In the genomic region with DNA sequence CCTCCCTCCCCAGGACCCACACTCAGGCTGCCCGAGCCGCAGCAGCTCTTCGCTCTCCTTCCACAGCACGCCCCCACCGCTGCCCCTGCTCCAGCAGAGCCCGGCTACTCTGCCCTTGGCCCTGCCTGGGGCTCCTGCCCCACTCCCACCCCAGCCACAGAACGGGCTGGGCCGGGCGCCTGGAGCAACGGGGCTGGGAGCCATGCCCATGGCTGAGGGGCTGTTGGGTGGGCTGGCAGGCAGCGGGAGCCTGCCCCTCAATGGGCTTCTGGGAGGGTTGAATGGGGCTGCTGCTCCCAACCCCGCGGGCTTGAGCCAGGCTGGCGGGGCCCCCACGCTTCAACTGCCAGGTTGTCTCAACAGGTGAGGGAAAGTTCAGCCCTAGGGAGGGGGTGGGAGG, we compare ENCODE assay signal across 24 mouse cellular contexts. TPM values are rescaled to one million over a fixed set of nuclear protein-coding genes. Genes with fewer than 3 reads are reported as not detected.
DNase-seq lines count a peak whose midpoint lies in the region; ATAC-seq lines count a peak whose summit lies in the region.
"Had no signal": no experiment of that assay in that cellular context is flagged by ENCODE, and none has a peak within 500 bp of the region (broad histone marks: within the 10 kb centered on the region; RNA-seq: fewer than 3 reads in every experiment).

No protein-coding gene starts in this region.

- H3K27ac ChIP-seq in forebrain, embryonic 10.5 days = peak overlapping the region; percentile 76
- H3K27ac ChIP-seq in forebrain, embryonic 11.5 days (ENCODE audit: low read depth, low read length) = no peak overlapping the region
- no peak overlapping the region for H3K27ac ChIP-seq in lung, embryonic 16.5 days (ENCODE audit: low read length)
- no peak overlapping the region for H3K27ac ChIP-seq in ES-E14 (ENCODE audit: insufficient read depth, low read depth, low read length, poor library complexity, severe bottlenecking)
- no peak overlapping the region for H3K27ac ChIP-seq in forebrain, embryonic 16.5 days (ENCODE audit: low read length)
- H3K27ac ChIP-seq: embryonic facial prominence, embryonic 12.5 days; heart, adult 2 months had no signal

- no peak overlapping the region for H3K4me2 ChIP-seq in forebrain, embryonic 11.5 days (ENCODE audit: low read depth, low read length, severe bottlenecking)
- H3K4me2 ChIP-seq in lung, embryonic 16.5 days (ENCODE audit: low read depth, low read length) = no peak overlapping the region
- no peak overlapping the region for H3K4me2 ChIP-seq in forebrain, embryonic 16.5 days (ENCODE audit: low read length)
- H3K4me2 ChIP-seq: embryonic facial prominence, embryonic 12.5 days had no signal

- H3K4me3 ChIP-seq in forebrain, embryonic 10.5 days = peak overlapping the region; percentile 19; the same call in 1 of the 2 replicates
- H3K4me3 ChIP-seq in forebrain, embryonic 11.5 days (ENCODE audit: low read depth, low read length) = no peak overlapping the region
- H3K4me3 ChIP-seq in lung, embryonic 16.5 days (ENCODE audit: low read length) = no peak overlapping the region
- H3K4me3 ChIP-seq in ES-E14 (ENCODE audit: insufficient read depth in 1 of 2, low read depth in 1 of 2, low read length in 2 of 2, poor library complexity in 1 of 2, severe bottlenecking in 1 of 2) = peak overlapping the region in 1 of 2 experiments; percentile 37; a peak in 1 of 4 replicates
- no peak overlapping the region for H3K4me3 ChIP-seq in forebrain, embryonic 16.5 days (replicated peaks; ENCODE audit: low read length)
- H3K4me3 ChIP-seq: embryonic facial prominence, embryonic 12.5 days; erythroblast, embryonic 14.5 days; heart, adult 2 months; megakaryocyte, embryonic 14.5 days; myocyte had no signal

- ATAC-seq in forebrain, embryonic 11.5 days (replicated peaks; ENCODE audit: low FRiP score) = no peak
- no peak for ATAC-seq in lung, embryonic 16.5 days (ENCODE audit: low read depth)
- peak; percentile 30 for ATAC-seq in forebrain, embryonic 16.5 days

- no peak overlapping the region for H3K9ac ChIP-seq in forebrain, embryonic 11.5 days (ENCODE audit: low read length)
- 0 out of 2 replicates have a peak overlapping the region, but pooled peaks have one; percentile 37 for H3K9ac ChIP-seq in lung, embryonic 16.5 days (ENCODE audit: low read length)
- peak overlapping the region; percentile 1; the same call in 1 of the 2 replicates for H3K9ac ChIP-seq in ES-E14 (ENCODE audit: insufficient read depth, low read depth, low read length, poor library complexity, severe bottlenecking)
- no peak overlapping the region for H3K9ac ChIP-seq in forebrain, embryonic 16.5 days (replicated peaks; ENCODE audit: low read depth, low read length)
- H3K9ac ChIP-seq: embryonic facial prominence, embryonic 12.5 days had no signal

- H3K27me3 ChIP-seq in forebrain, embryonic 10.5 days (ENCODE audit: poor library complexity, severe bottlenecking) = peaks cover 14% of the 10 kb centered on the region; the same call in 1 of the 2 replicates
- no peaks in the 10 kb centered on the region for H3K27me3 ChIP-seq in forebrain, embryonic 11.5 days (ENCODE audit: control insufficient read depth, insufficient read depth, low read length)
- no peaks in the 10 kb centered on the region for H3K27me3 ChIP-seq in lung, embryonic 16.5 days (ENCODE audit: control insufficient read depth, insufficient read depth, low read depth, low read length)
- no peaks in the 10 kb centered on the region for H3K27me3 ChIP-seq in forebrain, embryonic 16.5 days (replicated peaks; ENCODE audit: control insufficient read depth, insufficient read depth, low read length)
- H3K27me3 ChIP-seq: embryonic facial prominence, embryonic 12.5 days had no signal

- intact Hi-C loops in left cerebral cortex, postnatal 10 days (cut with DNase I) = no loop called here

- 72% methylated on average over 15 of the region's 15 CpGs for WGBS in forebrain, embryonic 10.5 days
- WGBS in forebrain, embryonic 11.5 days = 71% methylated on average over 13 of the region's 15 CpGs
- WGBS in lung, embryonic 16.5 days = 80% methylated on average over 15 of the region's 15 CpGs
- 46% methylated on average over 15 of the region's 15 CpGs for WGBS in forebrain, embryonic 16.5 days

- in situ Hi-C loops in ES-E14 (cut with MboI; ENCODE audit: low sequenced_read_pairs in 2 of 2, unreplicated experiment in 2 of 2) = no loop called here

- no peaks in the 10 kb centered on the region for H3K9me3 ChIP-seq in forebrain, embryonic 10.5 days
- H3K9me3 ChIP-seq in forebrain, embryonic 11.5 days (ENCODE audit: control insufficient read depth, low read length) = no peaks in the 10 kb centered on the region
- H3K9me3 ChIP-seq in lung, embryonic 16.5 days (ENCODE audit: control insufficient read depth, low read length) = no peaks in the 10 kb centered on the region
- no peaks in the 10 kb centered on the region for H3K9me3 ChIP-seq in ES-E14 (ENCODE audit: control insufficient read depth, insufficient read depth, low read depth, low read length)
- no peaks in the 10 kb centered on the region for H3K9me3 ChIP-seq in forebrain, embryonic 16.5 days (ENCODE audit: control insufficient read depth, low read length)
- H3K9me3 ChIP-seq: embryonic facial prominence, embryonic 12.5 days; megakaryocyte, embryonic 14.5 days had no signal

- no peak for DNase-seq in forebrain, embryonic 10.5 days (ENCODE audit: extremely low spot score, low spot score)
- DNase-seq in forebrain, embryonic 11.5 days (ENCODE audit: low spot score) = no peak
- no peak for DNase-seq in lung, postnatal 10 days
- no peak for DNase-seq in ES-E14 (ENCODE audit: low read depth, low spot score)
- no peak for DNase-seq in T-cell, adult 2 months (ENCODE audit: low spot score)
- no peak for DNase-seq in left cerebral cortex, postnatal 10 days (ENCODE audit: extremely low spot score in 1 of 2, low spot score in 2 of 2)
- DNase-seq: cerebellum, adult 9-10 months; gastrocnemius, postnatal 14 days; heart, adult 2 months; heart, postnatal 10 days; kidney, adult 11 months; liver; lung, postnatal 14 days; right cerebral cortex, postnatal 14 days; spleen, adult 18-20 months; thymus, postnatal 36 days had no signal

- peaks cover 97% of the 10 kb centered on the region for H3K36me3 ChIP-seq in forebrain, embryonic 10.5 days (replicated peaks)
- peaks cover 14% of the 10 kb centered on the region for H3K36me3 ChIP-seq in forebrain, embryonic 11.5 days (ENCODE audit: control insufficient read depth, insufficient read depth, low read length)
- H3K36me3 ChIP-seq in lung, embryonic 16.5 days (ENCODE audit: control insufficient read depth, insufficient read depth, low read length) = peaks cover 40% of the 10 kb centered on the region
- H3K36me3 ChIP-seq in ES-E14 (ENCODE audit: control insufficient read depth, insufficient read depth, low read length, poor library complexity, severe bottlenecking) = peaks cover 92% of the 10 kb centered on the region
- H3K36me3 ChIP-seq in forebrain, embryonic 16.5 days (ENCODE audit: control insufficient read depth, insufficient read depth) = peaks cover 22% of the 10 kb centered on the region

- peaks cover 44% of the 10 kb centered on the region for H3K4me1 ChIP-seq in forebrain, embryonic 10.5 days
- H3K4me1 ChIP-seq in forebrain, embryonic 11.5 days (replicated peaks; ENCODE audit: control insufficient read depth, insufficient read depth, low read length) = peaks cover 17% of the 10 kb centered on the region
- peaks cover 26% of the 10 kb centered on the region for H3K4me1 ChIP-seq in lung, embryonic 16.5 days (replicated peaks; ENCODE audit: control insufficient read depth, insufficient read depth, low read length)
- H3K4me1 ChIP-seq in ES-E14 (ENCODE audit: control insufficient read depth in 2 of 2, insufficient read depth in 2 of 2, low read length in 2 of 2, poor library complexity in 1 of 2) = peaks cover 12 to 49% of the 10 kb centered on the region in 2 experiments
- peaks cover 24% of the 10 kb centered on the region for H3K4me1 ChIP-seq in forebrain, embryonic 16.5 days (replicated peaks; ENCODE audit: control insufficient read depth, insufficient read depth, low read length)
- H3K4me1 ChIP-seq: megakaryocyte, embryonic 14.5 days had no signal

RNA-seq across cellular contexts. Expression of gene Cisd3, which starts 7.3 kb away (rescaled TPM):
- 17.0 and 21.7 TPM in 2 replicates for polyA plus RNA-seq in forebrain, embryonic 10.5 days (2016; fragmentation: Nextera tagmentation; extraction: Ambion mirVana)
- 13.5 and 14.0 TPM in 2 replicates for polyA plus RNA-seq in forebrain, embryonic 11.5 days (2014; fragmentation: Nextera tagmentation; extraction: Ambion mirVana)
- polyA plus RNA-seq in lung, embryonic 16.5 days (2015; fragmentation: Nextera tagmentation; extraction: Ambion mirVana) = 57.5 and 66.6 TPM in 2 replicates
- 49.9 and 66.0 TPM in 2 replicates for total RNA-seq in ES-E14 (2012; rRNA removed)
- 14.6 and 15.4 TPM in 2 replicates for polyA plus RNA-seq in forebrain, embryonic 16.5 days (2015; fragmentation: Nextera tagmentation; extraction: Ambion mirVana)
- total RNA-seq in left cerebral cortex, postnatal 10 days (2021) = 10 to 100 TPM; 34.6 to 37.8 TPM
- polyA plus RNA-seq: erythroblast, embryonic 14.5 days had no signal

RNA-seq across cellular contexts. Expression of gene Mllt6, which starts 15.1 kb away (rescaled TPM):
- 1.5 and 2.5 TPM in 2 replicates for polyA plus RNA-seq in forebrain, embryonic 10.5 days (2016; fragmentation: Nextera tagmentation; extraction: Ambion mirVana)
- polyA plus RNA-seq in forebrain, embryonic 11.5 days (2014; fragmentation: Nextera tagmentation; extraction: Ambion mirVana) = 3.4 and 4.9 TPM in 2 replicates
- polyA plus RNA-seq in lung, embryonic 16.5 days (2015; fragmentation: Nextera tagmentation; extraction: Ambion mirVana) = 3.4 and 4.0 TPM in 2 replicates
- total RNA-seq in ES-E14 (2012; rRNA removed) = 113 and 142 TPM in 2 replicates
- polyA plus RNA-seq in forebrain, embryonic 16.5 days (2015; fragmentation: Nextera tagmentation; extraction: Ambion mirVana) = 4.2 and 5.1 TPM in 2 replicates
- total RNA-seq in left cerebral cortex, postnatal 10 days (2021) = 10 to 100 TPM; 66.9 to 71.6 TPM

RNA-seq across cellular contexts. Expression of gene Pcgf2, which starts 22.0 kb away (rescaled TPM):
- polyA plus RNA-seq in forebrain, embryonic 10.5 days (2016; fragmentation: Nextera tagmentation; extraction: Ambion mirVana) = 18.4 and 20.9 TPM in 2 replicates
- 24.2 and 25.9 TPM in 2 replicates for polyA plus RNA-seq in forebrain, embryonic 11.5 days (2014; fragmentation: Nextera tagmentation; extraction: Ambion mirVana)
- 16.2 and 16.5 TPM in 2 replicates for polyA plus RNA-seq in lung, embryonic 16.5 days (2015; fragmentation: Nextera tagmentation; extraction: Ambion mirVana)
- total RNA-seq in ES-E14 (2012; rRNA removed) = 20.1 and 28.4 TPM in 2 replicates
- polyA plus RNA-seq in forebrain, embryonic 16.5 days (2015; fragmentation: Nextera tagmentation; extraction: Ambion mirVana) = 14.8 and 19.8 TPM in 2 replicates
- total RNA-seq in left cerebral cortex, postnatal 10 days (2021) = 10 to 100 TPM; 48.3 to 51.6 TPM
- total RNA-seq: neutrophil, adult 5-6 weeks had no signal

RNA-seq across cellular contexts. Expression of gene Psmb3, which starts 24.9 kb away (rescaled TPM):
- 627 and 634 TPM in 2 replicates for polyA plus RNA-seq in forebrain, embryonic 10.5 days (2016; fragmentation: Nextera tagmentation; extraction: Ambion mirVana)
- 463 and 510 TPM in 2 replicates for polyA plus RNA-seq in forebrain, embryonic 11.5 days (2014; fragmentation: Nextera tagmentation; extraction: Ambion mirVana)
- 430 and 457 TPM in 2 replicates for polyA plus RNA-seq in lung, embryonic 16.5 days (2015; fragmentation: Nextera tagmentation; extraction: Ambion mirVana)
- total RNA-seq in ES-E14 (2012; rRNA removed) = 522 and 677 TPM in 2 replicates
- polyA plus RNA-seq in forebrain, embryonic 16.5 days (2015; fragmentation: Nextera tagmentation; extraction: Ambion mirVana) = 403 and 431 TPM in 2 replicates
- total RNA-seq in left cerebral cortex, postnatal 10 days (2021) = 100 to 1,000 TPM; 153 to 159 TPM

RNA-seq across cellular contexts. Expression of gene Epop, which starts 48.8 kb away (rescaled TPM):
- polyA plus RNA-seq in forebrain, embryonic 10.5 days (2016; fragmentation: Nextera tagmentation; extraction: Ambion mirVana) = 11.4 and 11.6 TPM in 2 replicates
- 13.8 and 15.8 TPM in 2 replicates for polyA plus RNA-seq in forebrain, embryonic 11.5 days (2014; fragmentation: Nextera tagmentation; extraction: Ambion mirVana)
- polyA plus RNA-seq in lung, embryonic 16.5 days (2015; fragmentation: Nextera tagmentation; extraction: Ambion mirVana) = 1.1 and 2.1 TPM in 2 replicates
- 100 and 109 TPM in 2 replicates for total RNA-seq in ES-E14 (2012; rRNA removed)
- 2.1 and 2.6 TPM in 2 replicates for polyA plus RNA-seq in forebrain, embryonic 16.5 days (2015; fragmentation: Nextera tagmentation; extraction: Ambion mirVana)
- total RNA-seq in left cerebral cortex, postnatal 10 days (2021) = 10 to 100 TPM; 15.0 to 18.4 TPM
- total RNA-seq: MEL had no signal

Comparison
In these comparisons a context has a peak if more than half of its experiments do, and no peak if none do; other contexts are left out.
1. H3K9ac ChIP-seq: peak in lung, embryonic 16.5 days (single experiment) and ES-E14 (single experiment); none in forebrain, embryonic 11.5 days (single experiment) and forebrain, embryonic 16.5 days (single experiment).